Mouse (Mus musculus) frontal cortex, postnatal 36 days (tissue): ENCODE measurements around the gene Rnf130.

Experiments used
- DNase-seq, 2 experiments: peaks; one replicate each; pipeline ENCODE4 v3.0.0; 2022; ENCODE audit warnings: low spot score in 2 of 2

Rnf130 gene

DNA sequence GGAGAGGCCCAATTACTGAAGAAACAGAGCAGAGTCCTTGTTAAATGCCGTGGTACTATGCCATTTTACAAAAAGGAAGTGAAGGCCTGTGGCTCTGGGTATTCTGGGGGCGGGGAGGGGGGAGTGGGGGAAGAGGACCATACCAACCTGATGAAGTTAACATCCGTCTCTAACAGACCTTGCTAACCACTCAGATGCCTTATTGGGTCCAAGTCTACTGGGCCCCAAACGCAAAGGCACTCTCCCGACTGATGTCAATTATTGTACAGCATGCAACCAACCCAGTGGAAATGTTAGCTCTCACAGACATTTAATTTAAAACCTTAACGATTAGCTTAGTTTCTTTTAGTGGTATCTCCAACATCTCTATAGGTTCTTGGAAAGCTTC is 707 bp upstream of the Rnf130 start:
- no peak for DNase-seq

GRCm38 (mm10) chr11:50025721-50026520 is 775 bp downstream of the Rnf130 start:
- DNase-seq: no peak

- no peak for DNase-seq
Measured at GRCm38 (mm10) chr11:50026521-50027090, 1.5 kb downstream of the Rnf130 start.

DNA sequence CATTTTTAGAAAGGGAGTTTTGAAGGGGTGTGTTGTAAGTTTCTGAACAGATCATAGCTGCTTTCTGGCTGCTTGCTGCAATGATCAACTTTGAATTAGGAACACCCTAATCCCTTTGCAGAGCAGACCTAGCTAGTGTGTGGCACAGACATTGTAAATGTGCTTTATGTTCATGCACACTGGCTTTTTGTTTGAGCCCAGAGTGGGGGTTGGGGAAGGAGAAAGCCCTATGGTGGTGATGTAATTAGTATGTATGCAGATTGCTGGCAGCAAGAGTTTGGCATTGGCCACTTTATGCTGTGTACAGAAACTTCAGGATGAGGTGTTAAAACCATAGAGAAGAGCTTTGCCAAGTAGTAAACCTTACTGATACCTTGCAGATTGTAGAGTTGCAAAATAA is 3.3 kb downstream of the Rnf130 start:
- DNase-seq: no peak

GRCm38 (mm10) chr11:50034155-50034554 is 9.0 kb downstream of the Rnf130 start:
- DNase-seq: no peak

DNA sequence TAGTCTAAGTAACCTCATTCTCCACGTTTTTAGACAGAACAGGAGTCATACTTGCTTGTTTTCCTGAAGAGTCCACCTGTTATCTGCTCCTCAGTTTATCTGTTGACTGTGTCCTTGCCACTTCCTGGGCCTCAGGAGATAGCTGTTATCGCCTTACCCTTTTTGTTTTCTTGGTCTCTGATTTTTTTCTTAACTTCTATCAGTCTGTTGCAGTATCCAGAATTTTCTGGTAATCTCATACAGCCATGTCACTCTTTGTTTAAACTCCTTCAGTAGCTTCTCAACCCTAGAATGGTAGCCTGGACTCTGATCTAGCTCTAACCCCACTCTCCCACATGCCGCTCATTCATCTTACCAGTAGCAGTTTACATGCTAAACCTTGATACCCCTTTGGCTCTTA is 10.6 kb downstream of the Rnf130 start:
- DNase-seq: no peak

- DNase-seq: no peak
Measured at GRCm38 (mm10) chr11:50036781-50037460, 11.8 kb downstream of the Rnf130 start.

- no peak for DNase-seq
Measured at GRCm38 (mm10) chr11:50038757-50039156, 13.6 kb downstream of the Rnf130 start.

DNA sequence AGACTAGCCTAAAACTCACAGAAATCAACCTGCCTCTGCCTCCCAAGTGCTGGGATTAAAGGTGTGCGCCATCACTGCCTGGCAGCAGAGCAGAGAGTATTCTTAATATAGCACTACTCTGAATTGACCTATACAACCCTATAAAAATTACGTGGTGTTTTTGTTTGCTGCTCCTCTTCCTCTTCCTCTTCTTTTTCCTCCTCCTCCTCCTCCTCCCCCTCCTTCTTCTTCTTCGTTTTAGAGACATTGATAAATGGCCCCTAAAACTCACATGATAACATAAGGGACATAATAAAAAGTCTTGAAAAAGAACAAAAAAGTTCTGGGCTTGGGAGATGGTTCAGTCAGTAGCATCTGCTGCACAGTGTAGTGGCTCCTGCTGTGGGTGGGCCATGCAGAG is 16.0 kb downstream of the Rnf130 start:
- DNase-seq: no peak

GRCm38 (mm10) chr11:50042345-50042997 is 17.3 kb downstream of the Rnf130 start:
- DNase-seq: no peak

GRCm38 (mm10) chr11:50044454-50044853 is 19.3 kb downstream of the Rnf130 start:
- no peak for DNase-seq

GRCm38 (mm10) chr11:50047610-50048009 is 22.5 kb downstream of the Rnf130 start:
- no peak for DNase-seq

DNA sequence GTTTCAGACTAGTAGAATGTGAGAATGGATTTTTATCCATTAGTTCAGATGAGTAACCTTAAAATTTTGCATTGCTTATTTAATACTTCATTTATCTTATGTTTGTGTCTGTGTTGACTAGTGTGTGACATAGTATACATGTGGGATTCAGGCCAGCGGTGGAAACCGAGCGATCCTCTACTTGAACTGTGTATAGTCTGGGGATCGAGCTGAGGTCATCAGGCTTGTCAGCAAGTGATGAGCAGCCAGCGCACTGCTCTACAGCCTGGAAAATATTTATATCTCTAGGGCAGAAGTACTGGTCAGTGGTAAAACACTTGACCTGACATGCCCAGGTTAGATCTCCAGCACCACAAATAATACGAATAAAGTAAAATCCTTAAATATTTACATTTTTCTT is 23.0 kb downstream of the Rnf130 start:
- no peak for DNase-seq

DNA sequence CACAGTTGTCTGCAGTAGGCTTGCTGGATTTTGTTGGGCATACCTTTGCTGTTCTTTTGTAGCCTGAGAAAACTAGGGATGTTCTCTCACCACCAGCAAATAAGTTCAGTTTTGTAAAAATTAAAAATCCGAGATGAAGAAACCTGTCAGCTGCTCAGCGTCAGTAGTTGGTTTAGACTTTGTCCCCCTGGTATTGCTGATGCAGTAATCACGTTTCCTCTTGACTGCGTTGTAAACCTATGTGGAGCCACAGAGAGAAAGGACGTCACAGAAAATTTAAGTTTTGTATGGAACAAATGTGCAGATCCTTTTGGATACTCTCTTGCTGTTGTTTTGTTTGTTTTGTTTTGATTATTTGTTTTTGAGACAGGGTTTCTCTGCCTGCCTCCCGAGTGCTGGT is 25.2 kb downstream of the Rnf130 start:
- DNase-seq: no peak

GRCm38 (mm10) chr11:50057713-50058112 is 32.6 kb downstream of the Rnf130 start:
- DNase-seq: no peak

DNA sequence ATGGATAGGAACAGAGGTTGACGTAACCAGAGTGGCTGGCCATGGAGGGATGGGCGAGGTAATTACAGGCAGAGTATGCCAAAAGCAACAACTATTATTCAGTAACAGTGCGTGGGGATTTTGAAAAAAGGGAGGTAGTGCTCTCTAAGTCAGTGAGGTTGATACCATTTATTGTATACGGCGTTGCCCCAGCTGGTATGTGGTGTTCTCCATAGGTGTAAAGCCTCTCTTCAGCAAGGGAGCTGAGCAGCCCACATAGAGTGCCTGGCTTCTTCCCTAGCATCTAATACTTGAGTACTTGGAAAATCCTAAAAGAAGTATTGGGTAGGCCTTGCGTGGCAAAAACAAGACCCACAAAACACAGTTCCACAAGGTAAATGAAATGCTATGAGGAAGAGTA is 33.1 kb downstream of the Rnf130 start:
- no peak for DNase-seq

GRCm38 (mm10) chr11:50059045-50059444 is 33.9 kb downstream of the Rnf130 start:
- no peak for DNase-seq

DNA sequence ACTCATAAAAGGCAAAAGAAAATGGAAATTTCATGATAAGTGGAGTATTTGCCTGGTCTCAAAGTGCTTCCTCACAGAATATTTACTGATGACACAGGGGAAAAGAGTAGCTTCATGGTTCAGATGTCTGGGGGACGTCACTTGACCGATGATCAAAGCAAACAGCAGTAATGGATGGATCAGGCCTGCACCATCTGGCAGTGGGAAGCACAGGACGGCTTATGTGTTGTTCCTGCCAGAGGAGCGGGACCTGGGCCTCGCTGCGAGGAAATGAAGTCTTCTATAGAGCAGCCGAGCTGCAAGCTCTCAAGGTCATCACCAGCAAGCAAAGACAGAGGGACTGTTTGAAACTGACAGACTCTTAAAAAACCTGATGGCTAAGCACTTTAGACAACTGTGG is 37.0 kb downstream of the Rnf130 start:
- DNase-seq: no peak

- no peak for DNase-seq
Measured at GRCm38 (mm10) chr11:50066088-50066487, 40.9 kb downstream of the Rnf130 start.

GRCm38 (mm10) chr11:50073830-50074229 is 48.7 kb downstream of the Rnf130 start:
- DNase-seq: no peak

DNA sequence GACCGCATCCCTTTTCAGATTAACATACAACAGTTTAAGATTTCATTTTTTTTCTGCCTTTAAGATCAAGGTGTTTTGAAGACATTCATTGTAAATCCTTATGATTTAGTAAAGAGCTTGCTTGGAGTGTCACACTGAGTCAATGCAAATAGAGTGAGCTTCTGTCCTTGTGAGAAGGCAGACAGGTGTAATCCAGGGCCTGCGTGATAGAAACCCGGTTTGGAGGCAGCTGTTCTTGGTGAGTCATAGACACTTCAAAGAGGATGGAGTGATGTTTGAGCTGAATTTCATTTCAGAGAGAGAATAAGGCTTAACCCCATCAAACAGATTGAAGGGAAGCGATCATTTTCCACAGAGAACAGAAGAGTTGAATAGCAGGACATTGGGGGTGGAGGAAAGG is 51.6 kb downstream of the Rnf130 start:
- DNase-seq: no peak

DNA sequence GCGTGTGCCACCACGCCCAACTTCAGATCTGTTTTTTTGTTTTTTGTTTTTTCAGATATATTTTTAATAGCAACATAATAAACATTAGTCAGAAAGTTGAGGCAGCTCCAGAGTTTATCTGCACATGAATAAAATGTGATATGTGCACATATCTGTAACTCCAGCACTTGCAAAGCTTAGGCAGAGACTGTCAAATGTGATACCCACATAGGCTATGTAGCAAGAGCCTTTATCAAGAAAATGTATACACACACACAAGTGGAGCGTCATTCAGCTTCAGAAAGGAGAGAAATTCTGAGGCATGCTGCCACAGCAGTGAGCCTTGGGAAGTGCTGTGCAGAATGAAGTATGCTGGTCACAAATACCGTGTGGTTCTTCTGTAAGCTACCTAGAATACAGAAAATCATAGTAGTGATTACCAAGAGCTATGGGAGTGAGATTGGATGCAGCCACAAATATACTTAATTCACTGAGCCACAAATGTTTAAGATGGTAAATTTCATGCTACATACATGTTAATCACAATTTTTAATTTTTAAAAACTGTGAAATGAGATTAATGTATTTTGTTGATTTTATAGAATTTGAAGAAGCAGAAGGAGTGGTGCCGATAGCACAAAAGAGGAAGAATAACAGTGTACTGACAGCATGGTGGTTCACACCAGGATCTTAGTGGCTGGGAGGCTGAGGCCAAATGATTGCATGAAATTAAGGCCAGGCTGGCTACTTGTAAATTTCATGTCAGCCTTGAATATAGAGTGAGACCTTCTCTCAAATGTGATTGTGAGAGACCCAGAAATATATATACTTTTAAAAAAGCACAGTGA is 56.4 kb downstream of the Rnf130 start:
- no peak for DNase-seq
